Mouse (Mus musculus): ENCODE data around the gene Jade2. TPM values are rescaled to one million over a fixed set of nuclear protein-coding genes. Genes with fewer than 3 reads are reported as not detected.

The Jade2 gene
- polyA plus RNA-seq, 1 experiment from 2014 or later, result 1.3 TPM

DNA sequence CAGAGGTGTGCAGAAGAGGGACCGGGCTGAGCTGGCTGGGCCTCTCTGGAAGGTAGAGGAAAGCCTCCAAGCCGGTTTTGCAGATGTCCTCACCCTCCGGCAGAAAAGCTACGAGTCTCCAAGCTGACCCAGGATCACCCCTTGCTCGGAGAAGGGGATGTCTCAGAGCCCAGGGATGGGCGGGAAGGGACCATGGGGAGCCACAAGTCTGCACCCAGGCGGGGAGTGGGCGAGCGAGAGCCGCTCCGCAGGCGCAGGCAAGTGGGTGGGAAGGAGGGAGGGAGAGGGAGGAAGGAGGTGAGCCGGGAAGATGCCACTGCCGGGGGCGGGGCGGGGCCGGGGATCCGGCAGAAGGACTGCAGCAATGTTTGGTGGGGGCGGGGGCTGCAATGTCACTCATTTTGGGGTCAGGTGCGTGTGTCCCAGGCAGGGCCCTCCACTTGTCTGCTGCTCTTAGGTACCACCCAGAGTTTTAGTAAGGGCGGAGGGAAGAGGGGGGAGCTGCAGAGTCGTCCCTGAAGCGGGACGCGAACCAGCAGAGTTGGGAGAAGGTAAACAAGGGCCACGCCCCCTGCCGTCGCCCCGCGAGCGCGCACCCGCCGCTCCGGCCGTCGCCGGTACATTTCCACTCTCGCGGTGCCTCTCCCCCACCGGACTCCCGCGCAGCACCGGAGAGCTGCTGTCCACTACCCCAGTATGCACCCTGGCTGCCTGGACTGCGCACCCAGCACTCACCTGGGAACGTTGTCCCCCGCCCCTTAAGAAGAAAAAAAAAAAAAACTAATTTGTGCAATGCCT lies 1.4 kb downstream of the Jade2 start:
- Histone ChIP-seq H3K9ac (ENCODE audit: low read length) (peak overlapping the region; percentile 95), H3K27me3 (ENCODE audit: control insufficient read depth, insufficient read depth, low read length) (no peaks in the 10 kb centered on the region), H3K27ac (replicated peaks) (peak overlapping the region; percentile 98), H3K9me3 (ENCODE audit: control insufficient read depth, low read length) (no peaks in the 10 kb centered on the region), H3K4me1 (replicated peaks; ENCODE audit: control insufficient read depth, insufficient read depth) (no peaks in the 10 kb centered on the region), H3K4me3 (ENCODE audit: low read depth, low read length) (peak overlapping the region; percentile 79), H3K36me3 (ENCODE audit: control insufficient read depth, insufficient read depth, low read length) (no peaks in the 10 kb centered on the region), H3K4me2 (replicated peaks; ENCODE audit: low read depth) (peak overlapping the region; percentile 98)
- no peak for TF ChIP-seq EP300 (optimal IDR thresholded peaks at IDR 0.05)
- TF ChIP-seq CTCF (IDR thresholded peaks at IDR 0.05; ENCODE audit: low read depth), result peak; percentile 45; the same call in 1 of the 2 replicates
- ATAC-seq (ENCODE audit: low FRiP score, low TSS enrichment), result peak; percentile 51
- DNase-seq (ENCODE audit: low spot score), result peak; percentile 78
- WGBS, result under 1% methylated on average over 41 of the region's 47 CpGs

DNA sequence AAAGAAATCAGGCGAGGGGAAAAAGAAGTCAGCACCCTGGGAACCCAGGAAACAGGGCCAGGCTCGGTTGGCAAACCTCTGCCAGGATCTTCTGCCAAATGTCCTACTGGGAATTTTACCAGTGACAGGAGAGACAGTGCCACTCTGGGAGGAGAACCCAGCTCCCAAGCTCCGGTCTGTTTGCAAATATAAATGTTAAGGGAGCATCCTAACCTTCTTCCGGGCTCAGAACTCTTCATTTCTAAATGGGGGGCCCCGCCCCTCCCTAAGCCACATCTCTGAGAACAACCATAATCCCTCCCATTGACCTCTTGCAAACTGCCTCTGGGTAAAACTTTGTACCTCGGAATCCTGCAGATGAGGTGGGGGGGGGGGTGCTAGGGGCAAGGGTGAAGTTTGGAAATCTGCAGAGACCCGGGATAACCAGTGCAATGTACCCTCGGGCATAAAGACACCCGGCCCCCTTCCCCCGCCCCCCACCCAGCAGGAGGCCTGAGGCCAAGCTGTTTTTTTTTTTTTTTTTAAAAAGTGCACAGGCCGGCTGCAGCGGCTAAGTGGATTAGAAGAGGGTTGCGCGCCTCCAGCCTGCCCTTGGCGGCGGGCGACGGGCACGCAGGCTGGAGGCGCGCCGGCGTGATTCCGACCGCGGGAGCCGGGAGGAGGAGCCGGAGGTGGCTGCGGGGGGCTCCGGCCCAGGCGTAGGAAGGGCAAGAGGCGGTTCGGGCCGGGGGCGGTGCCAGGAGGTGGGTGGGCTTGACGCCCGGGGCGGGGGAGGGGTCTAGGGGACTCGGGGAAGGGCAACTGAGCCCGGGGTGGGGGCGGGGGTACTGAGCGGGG lies 2.3 kb downstream of the Jade2 start:
- Histone ChIP-seq H3K27ac (replicated peaks) (peak overlapping the region; percentile 98), H3K27me3 (ENCODE audit: control insufficient read depth, insufficient read depth, low read length) (no peaks in the 10 kb centered on the region), H3K9me3 (ENCODE audit: control insufficient read depth, low read length) (no peaks in the 10 kb centered on the region), H3K4me3 (ENCODE audit: low read depth, low read length) (peak overlapping the region; percentile 79), H3K4me1 (replicated peaks; ENCODE audit: control insufficient read depth, insufficient read depth) (no peaks in the 10 kb centered on the region), H3K9ac (ENCODE audit: low read length) (peak overlapping the region; percentile 95), H3K36me3 (ENCODE audit: control insufficient read depth, insufficient read depth, low read length) (no peaks in the 10 kb centered on the region), H3K4me2 (replicated peaks; ENCODE audit: low read depth) (peak overlapping the region; percentile 98)
- DNase-seq (ENCODE audit: low spot score) (peak; percentile 81), ATAC-seq (ENCODE audit: low FRiP score, low TSS enrichment) (peak; percentile 71)
- 9% methylated on average over 18 of the region's 42 CpGs for WGBS
- TF ChIP-seq CTCF (IDR thresholded peaks at IDR 0.05; ENCODE audit: low read depth) (peak; percentile 73), EP300 (optimal IDR thresholded peaks at IDR 0.05) (no peak)

DNA sequence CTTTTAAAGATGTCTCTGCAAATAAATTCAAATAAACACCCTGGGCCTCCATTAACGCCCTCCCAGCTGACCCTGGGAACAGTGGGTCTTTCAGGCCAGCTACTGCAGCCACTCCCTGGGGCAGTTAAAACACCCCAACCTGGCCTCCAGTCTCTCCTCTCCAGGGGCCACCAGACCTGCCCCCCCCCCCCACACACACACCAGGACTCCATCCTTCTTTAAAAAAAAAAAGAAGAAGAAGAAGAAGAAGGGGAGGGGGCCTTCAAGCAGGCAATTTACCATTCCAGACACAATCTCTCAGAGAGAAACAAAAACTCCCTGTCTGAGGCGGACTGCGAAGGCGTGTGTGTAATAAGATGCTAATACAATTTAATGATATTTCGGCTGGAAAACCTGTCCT lies 4.9 kb downstream of the Jade2 start:
- no peak overlapping the region for H3K9ac ChIP-seq (ENCODE audit: low read length)
- no peak overlapping the region for H3K4me3 ChIP-seq (ENCODE audit: low read depth, low read length)
- ATAC-seq (ENCODE audit: low FRiP score, low TSS enrichment), result no peak
- H3K27ac ChIP-seq (replicated peaks), result no peak overlapping the region
- H3K27me3 ChIP-seq (ENCODE audit: control insufficient read depth, insufficient read depth, low read length), result no peaks in the 10 kb centered on the region
- no peak overlapping the region for H3K4me2 ChIP-seq (replicated peaks; ENCODE audit: low read depth)
- WGBS, result 77% methylated on average over 5 of the region's 5 CpGs
- TF ChIP-seq CTCF (IDR thresholded peaks at IDR 0.05; ENCODE audit: low read depth) (no peak), EP300 (optimal IDR thresholded peaks at IDR 0.05) (no peak)
- H3K4me1 ChIP-seq (replicated peaks; ENCODE audit: control insufficient read depth, insufficient read depth), result no peaks in the 10 kb centered on the region
- no peaks in the 10 kb centered on the region for H3K9me3 ChIP-seq (ENCODE audit: control insufficient read depth, low read length)
- H3K36me3 ChIP-seq (ENCODE audit: control insufficient read depth, insufficient read depth, low read length), result peaks cover under 1% of the 10 kb centered on the region; the same call in 1 of the 2 replicates
- DNase-seq (ENCODE audit: low spot score), result no peak

DNA sequence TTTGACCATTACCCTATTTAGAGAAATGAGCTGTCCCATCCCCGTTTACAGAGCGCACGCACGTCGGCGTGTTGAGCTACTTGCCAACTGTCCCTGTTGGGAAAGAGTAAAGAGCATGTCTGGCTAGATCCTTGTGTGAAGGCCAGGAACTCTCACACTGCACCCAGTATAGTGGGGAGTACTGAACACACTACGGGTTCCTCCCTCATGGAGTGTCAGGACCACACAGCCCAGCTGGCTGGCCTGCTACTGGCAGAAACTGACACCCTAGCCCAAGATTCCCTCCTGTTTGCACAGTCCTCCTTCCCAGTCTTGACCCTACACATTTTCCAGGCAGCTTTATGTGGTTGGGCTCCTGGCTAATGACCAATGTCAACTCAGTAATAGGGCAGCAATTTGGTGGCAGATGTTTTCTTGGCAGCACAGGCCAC lies 5.3 kb downstream of the Jade2 start:
- H3K27ac ChIP-seq (replicated peaks), result no peak overlapping the region
- H3K4me3 ChIP-seq (ENCODE audit: low read depth, low read length), result no peak overlapping the region
- WGBS, result 75% methylated on average over 7 of the region's 7 CpGs
- no peak overlapping the region for H3K4me2 ChIP-seq (replicated peaks; ENCODE audit: low read depth)
- peaks cover 2% of the 10 kb centered on the region; the same call in 1 of the 2 replicates for H3K36me3 ChIP-seq (ENCODE audit: control insufficient read depth, insufficient read depth, low read length)
- TF ChIP-seq CTCF (IDR thresholded peaks at IDR 0.05; ENCODE audit: low read depth) (no peak), EP300 (optimal IDR thresholded peaks at IDR 0.05) (no peak)
- DNase-seq (ENCODE audit: low spot score) (no peak), ATAC-seq (ENCODE audit: low FRiP score, low TSS enrichment) (no peak)
- H3K27me3 ChIP-seq (ENCODE audit: control insufficient read depth, insufficient read depth, low read length), result no peaks in the 10 kb centered on the region
- no peaks in the 10 kb centered on the region for H3K4me1 ChIP-seq (replicated peaks; ENCODE audit: control insufficient read depth, insufficient read depth)
- H3K9me3 ChIP-seq (ENCODE audit: control insufficient read depth, low read length), result no peaks in the 10 kb centered on the region
- no peak overlapping the region for H3K9ac ChIP-seq (ENCODE audit: low read length)

DNA sequence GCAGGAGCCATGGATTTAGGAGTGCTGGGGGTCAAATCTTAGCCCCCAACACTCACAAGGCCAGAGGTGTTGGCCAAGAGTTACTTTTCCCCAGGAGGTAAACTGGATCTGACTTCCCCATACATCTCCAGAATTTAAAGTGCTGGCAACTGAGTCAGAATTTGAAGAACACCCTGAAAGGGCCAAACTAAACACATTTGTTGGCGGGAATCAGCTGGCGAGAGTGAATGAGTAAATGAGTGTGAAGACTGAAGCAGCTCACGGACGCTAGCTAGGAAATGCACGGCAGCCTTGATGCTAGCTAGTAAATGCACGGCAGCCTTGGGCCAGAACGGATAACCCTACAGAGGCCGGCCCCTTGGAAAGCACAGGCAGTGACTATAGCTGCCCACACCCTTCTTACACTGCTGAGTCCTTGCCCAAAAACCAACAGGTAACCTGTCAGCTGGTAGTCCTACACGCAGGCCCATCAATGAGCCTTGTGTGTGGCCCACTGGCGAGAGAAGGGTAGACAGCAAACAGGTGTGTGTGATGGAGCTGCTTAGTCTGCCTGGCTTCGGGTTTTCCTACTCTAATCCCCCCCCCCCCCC lies 6.6 kb downstream of the Jade2 start:
- no peak overlapping the region for H3K27ac ChIP-seq (replicated peaks)
- TF ChIP-seq CTCF (IDR thresholded peaks at IDR 0.05; ENCODE audit: low read depth), result no peak
- no peak for TF ChIP-seq EP300 (optimal IDR thresholded peaks at IDR 0.05)
- ATAC-seq (ENCODE audit: low FRiP score, low TSS enrichment), result no peak

More for the DNA sequence above, 6.6 kb downstream of the Jade2 start:
- Histone ChIP-seq H3K9me3 (ENCODE audit: control insufficient read depth, low read length) (no peaks in the 10 kb centered on the region), H3K27me3 (ENCODE audit: control insufficient read depth, insufficient read depth, low read length) (no peaks in the 10 kb centered on the region), H3K4me3 (ENCODE audit: low read depth, low read length) (no peak overlapping the region), H3K4me2 (replicated peaks; ENCODE audit: low read depth) (no peak overlapping the region), H3K9ac (ENCODE audit: low read length) (no peak overlapping the region), H3K36me3 (ENCODE audit: control insufficient read depth, insufficient read depth, low read length) (peaks cover 8% of the 10 kb centered on the region; the same call in 1 of the 2 replicates), H3K4me1 (replicated peaks; ENCODE audit: control insufficient read depth, insufficient read depth) (no peaks in the 10 kb centered on the region)
- WGBS, result 75% methylated on average over 11 of the region's 11 CpGs
- DNase-seq (ENCODE audit: low spot score), result no peak

All from stomach, postnatal 0 days (tissue).